In genomic region chr5:143656708-143657245, GRCm38 (mm10) we compare ENCODE assay signal across 9 mouse cellular contexts. TPM values are rescaled to one million over a fixed set of nuclear protein-coding genes. Genes with fewer than 3 reads are reported as not detected.
DNase-seq lines count a peak whose midpoint lies in the region; ATAC-seq and TF ChIP-seq lines count a peak whose summit lies in the region.
"Had no signal": no experiment of that assay in that cellular context is flagged by ENCODE, and none has a peak within 500 bp of the region (broad histone marks: within the 10 kb centered on the region; RNA-seq: fewer than 3 reads in every experiment).

No protein-coding gene starts in this region.

- no peak overlapping the region for H3K4me3 ChIP-seq in forebrain, embryonic 10.5 days
- H3K4me3 ChIP-seq in forebrain, embryonic 16.5 days (replicated peaks; ENCODE audit: low read length): no peak overlapping the region
- H3K4me3 ChIP-seq in embryonic facial prominence, embryonic 12.5 days: no peak overlapping the region
- no peak overlapping the region for H3K4me3 ChIP-seq in liver, postnatal 0 days (ENCODE audit: low read depth, low read length)
- H3K4me3 ChIP-seq: erythroblast, embryonic 14.5 days had no signal

- TF ChIP-seq CTCF in liver, postnatal 0 days (IDR thresholded peaks at IDR 0.05; ENCODE audit: low read depth): no peak

- H3K27me3 ChIP-seq in forebrain, embryonic 10.5 days (ENCODE audit: poor library complexity, severe bottlenecking): no peaks in the 10 kb centered on the region
- no peaks in the 10 kb centered on the region for H3K27me3 ChIP-seq in forebrain, embryonic 16.5 days (replicated peaks; ENCODE audit: control insufficient read depth, insufficient read depth, low read length)
- no peaks in the 10 kb centered on the region for H3K27me3 ChIP-seq in embryonic facial prominence, embryonic 12.5 days
- no peaks in the 10 kb centered on the region for H3K27me3 ChIP-seq in liver, postnatal 0 days (ENCODE audit: insufficient read depth, low read length)

- no peak for ATAC-seq in forebrain, embryonic 16.5 days
- ATAC-seq in embryonic facial prominence, embryonic 12.5 days (ENCODE audit: insufficient number of reproducible peaks, insufficient read depth, low FRiP score, low TSS enrichment): peak; percentile 70
- ATAC-seq in liver, postnatal 0 days: no peak

- TF ChIP-seq EP300 in liver, postnatal 0 days (IDR thresholded peaks at IDR 0.05; ENCODE audit: low read depth): no peak

- peaks cover 46% of the 10 kb centered on the region for H3K4me1 ChIP-seq in forebrain, embryonic 10.5 days
- no peaks in the 10 kb centered on the region for H3K4me1 ChIP-seq in forebrain, embryonic 16.5 days (replicated peaks; ENCODE audit: control insufficient read depth, insufficient read depth, low read length)
- peaks cover 44% of the 10 kb centered on the region for H3K4me1 ChIP-seq in embryonic facial prominence, embryonic 12.5 days
- peaks cover 59% of the 10 kb centered on the region for H3K4me1 ChIP-seq in liver, postnatal 0 days (ENCODE audit: insufficient read depth)

- no peaks in the 10 kb centered on the region for H3K36me3 ChIP-seq in forebrain, embryonic 10.5 days (replicated peaks)
- H3K36me3 ChIP-seq in forebrain, embryonic 16.5 days (ENCODE audit: control insufficient read depth, insufficient read depth): no peaks in the 10 kb centered on the region
- H3K36me3 ChIP-seq in embryonic facial prominence, embryonic 12.5 days: no peaks in the 10 kb centered on the region
- no peaks in the 10 kb centered on the region for H3K36me3 ChIP-seq in liver, postnatal 0 days (replicated peaks; ENCODE audit: insufficient read depth, low read length)

- no peaks in the 10 kb centered on the region for H3K9me3 ChIP-seq in forebrain, embryonic 10.5 days
- H3K9me3 ChIP-seq in forebrain, embryonic 16.5 days (ENCODE audit: control insufficient read depth, low read length): no peaks in the 10 kb centered on the region
- no peaks in the 10 kb centered on the region for H3K9me3 ChIP-seq in embryonic facial prominence, embryonic 12.5 days
- no peaks in the 10 kb centered on the region for H3K9me3 ChIP-seq in liver, postnatal 0 days (ENCODE audit: low read length)

- H3K27ac ChIP-seq in forebrain, embryonic 10.5 days: peak overlapping the region; percentile 77
- no peak overlapping the region for H3K27ac ChIP-seq in forebrain, embryonic 16.5 days (ENCODE audit: low read length)
- H3K27ac ChIP-seq in embryonic facial prominence, embryonic 12.5 days: peak overlapping the region; percentile 91
- H3K27ac ChIP-seq in liver, postnatal 0 days (ENCODE audit: low read depth): peak overlapping the region; percentile 80; the same call in 1 of the 2 replicates

- no peak for DNase-seq in forebrain, embryonic 10.5 days (ENCODE audit: extremely low spot score, low spot score)
- peak; percentile 37 to 79 for DNase-seq in left cerebral cortex, postnatal 25 days (ENCODE audit: low spot score in 2 of 2)
- DNase-seq in left cerebral cortex, postnatal 4 days: no peak
- no peak for DNase-seq in liver, postnatal 0 days
- no peak for DNase-seq in gastrocnemius, postnatal 14 days
- DNase-seq in cerebellum, adult 11 months: no peak

- no peak overlapping the region for H3K9ac ChIP-seq in forebrain, embryonic 16.5 days (replicated peaks; ENCODE audit: low read depth, low read length)
- H3K9ac ChIP-seq in embryonic facial prominence, embryonic 12.5 days: no peak overlapping the region
- no peak overlapping the region for H3K9ac ChIP-seq in liver, postnatal 0 days (replicated peaks)

- intact Hi-C loops in left cerebral cortex, postnatal 25 days (cut with DNase I): loop anchor here (2.0 kb wide), 1 partner anchor 34 kb away; no protein-coding TSS in a partner anchor
- intact Hi-C loops in left cerebral cortex, postnatal 4 days (cut with DNase I): no loop called here
- intact Hi-C loops in gastrocnemius, postnatal 14 days (cut with DNase I; ENCODE audit: low total_unique reads): no loop called here

- 73% methylated on average over 2 of the region's 2 CpGs for WGBS in forebrain, embryonic 10.5 days
- WGBS in forebrain, embryonic 16.5 days: 78% methylated on average over 2 of the region's 2 CpGs
- 29% methylated on average over 2 of the region's 2 CpGs for WGBS in embryonic facial prominence, embryonic 12.5 days
- 73% methylated on average over 2 of the region's 2 CpGs for WGBS in liver, postnatal 0 days (ENCODE audit: insufficient replicate concordance)

- no peak overlapping the region for H3K4me2 ChIP-seq in forebrain, embryonic 16.5 days (ENCODE audit: low read length)
- H3K4me2 ChIP-seq in embryonic facial prominence, embryonic 12.5 days (replicated peaks): peak overlapping the region; percentile 5; the same call in 1 of the 2 replicates
- H3K4me2 ChIP-seq in liver, postnatal 0 days (ENCODE audit: low read depth, low read length): no peak overlapping the region

RNA-seq across cellular contexts. Expression of gene Cyth3, which starts 34.5 kb away (rescaled TPM):
- polyA plus RNA-seq in forebrain, embryonic 10.5 days (2016; fragmentation: Nextera tagmentation; extraction: Ambion mirVana): 31.2 and 31.6 TPM in 2 replicates
- polyA plus RNA-seq in forebrain, embryonic 16.5 days (2015; fragmentation: Nextera tagmentation; extraction: Ambion mirVana): 48.8 and 51.9 TPM in 2 replicates
- total RNA-seq in left cerebral cortex, postnatal 25 days (2021): 10 to 100 TPM; 37.5 to 38.2 TPM
- 100 to 1,000 TPM in 1 of 2 experiments, 10 to 100 TPM in 1; 88.2 to 115 TPM for total RNA-seq in left cerebral cortex, postnatal 4 days (2021)
- 46.0 and 48.7 TPM in 2 replicates for polyA plus RNA-seq in embryonic facial prominence, embryonic 12.5 days (2016; fragmentation: Nextera tagmentation; extraction: Ambion mirVana)
- 12.1 and 15.3 TPM in 2 replicates for polyA plus RNA-seq in liver, postnatal 0 days (2015; fragmentation: Nextera tagmentation; extraction: Ambion mirVana)
- 10 to 100 TPM; 33.5 to 39.5 TPM for total RNA-seq in gastrocnemius, postnatal 14 days (2021)

Comparison
In these comparisons a context has a peak if more than half of its experiments do, and no peak if none do; other contexts are left out.
1. DNase-seq: peak in left cerebral cortex, postnatal 25 days (2 of 2); none in forebrain, embryonic 10.5 days (single experiment), left cerebral cortex, postnatal 4 days (single experiment), liver, postnatal 0 days (single experiment), gastrocnemius, postnatal 14 days (single experiment) and cerebellum, adult 11 months (single experiment).